Mouse (Mus musculus): Measurements from ENCODE around the gene Nup205.

Gene Nup205

DNA sequence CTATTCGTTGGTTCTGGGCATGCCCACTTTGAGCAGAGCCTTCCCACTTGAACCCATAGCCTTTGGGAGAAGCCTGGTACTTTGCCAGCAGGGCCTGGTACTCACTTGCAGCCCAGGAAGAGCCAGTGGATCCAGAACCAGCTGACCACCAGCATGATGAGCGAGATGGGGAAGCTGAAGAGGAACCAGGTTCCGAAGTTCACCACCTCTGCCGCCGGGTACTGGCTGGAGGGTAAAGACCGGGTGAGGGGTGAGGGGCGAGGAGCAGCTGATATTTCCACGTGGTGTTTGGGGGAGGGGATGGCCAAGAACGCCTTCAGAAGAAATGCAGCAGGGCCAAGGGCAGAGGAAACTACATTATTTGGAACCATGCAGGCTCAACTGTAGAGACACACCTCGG, 102.1 kb downstream of the Nup205 start:
- in situ Hi-C loops (cut with MboI; ENCODE audit: low sequenced_read_pairs) = no loop called here

DNA sequence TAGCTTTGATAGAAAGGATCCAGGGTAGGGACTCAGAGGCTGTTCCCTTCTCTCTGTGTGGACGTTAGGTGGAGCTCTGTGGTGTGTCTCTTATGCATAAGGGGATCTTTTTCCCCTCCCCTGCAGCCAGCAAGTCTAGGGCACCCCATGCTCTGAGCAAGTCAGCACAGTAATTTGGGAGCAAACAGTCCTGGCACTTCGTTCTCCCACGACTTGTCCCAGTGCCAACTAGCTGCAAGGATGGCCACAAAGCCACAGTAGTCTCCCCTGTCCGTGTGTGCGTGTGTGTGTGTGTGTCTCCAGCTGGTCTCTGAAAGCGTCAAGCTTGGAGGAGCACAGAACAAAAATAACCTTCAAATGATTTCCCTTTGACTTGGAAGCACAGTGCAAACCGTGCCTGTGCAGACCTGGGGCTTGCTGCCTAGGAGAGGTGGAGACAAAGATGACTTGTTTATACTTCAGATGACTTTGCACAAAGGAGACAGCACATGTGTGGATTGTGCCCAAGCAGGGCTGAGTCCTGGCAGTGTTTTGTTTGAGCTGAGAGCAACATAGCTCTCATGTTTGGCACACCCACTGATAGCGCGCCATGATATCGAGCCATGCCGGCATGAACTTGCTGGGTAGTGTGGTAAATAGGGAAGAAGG, 111.0 kb downstream of the Nup205 start:
- in situ Hi-C loops (cut with MboI; ENCODE audit: low sequenced_read_pairs) = no loop called here

DNA sequence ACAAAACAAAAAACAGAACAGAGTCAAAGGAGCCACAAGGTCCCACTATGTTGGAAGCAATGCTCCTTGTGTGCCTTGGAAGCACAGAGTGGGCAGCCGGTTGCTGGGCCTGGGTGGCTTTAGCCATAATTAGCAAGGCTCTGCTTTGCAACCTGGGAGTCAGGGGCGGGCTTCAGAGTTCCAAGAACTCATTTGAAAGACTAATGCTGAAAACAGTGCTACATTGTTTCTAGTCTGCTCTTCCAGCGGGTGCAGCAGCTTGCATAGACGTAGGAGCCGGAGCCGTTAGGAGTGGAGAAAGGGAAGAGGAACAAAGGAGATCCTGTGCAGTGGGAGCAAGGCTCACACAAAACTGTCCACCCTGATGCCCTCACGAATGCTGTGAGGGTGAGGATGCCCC, 111.7 kb downstream of the Nup205 start:
- in situ Hi-C loops (cut with MboI; ENCODE audit: low sequenced_read_pairs) = no loop called here

DNA sequence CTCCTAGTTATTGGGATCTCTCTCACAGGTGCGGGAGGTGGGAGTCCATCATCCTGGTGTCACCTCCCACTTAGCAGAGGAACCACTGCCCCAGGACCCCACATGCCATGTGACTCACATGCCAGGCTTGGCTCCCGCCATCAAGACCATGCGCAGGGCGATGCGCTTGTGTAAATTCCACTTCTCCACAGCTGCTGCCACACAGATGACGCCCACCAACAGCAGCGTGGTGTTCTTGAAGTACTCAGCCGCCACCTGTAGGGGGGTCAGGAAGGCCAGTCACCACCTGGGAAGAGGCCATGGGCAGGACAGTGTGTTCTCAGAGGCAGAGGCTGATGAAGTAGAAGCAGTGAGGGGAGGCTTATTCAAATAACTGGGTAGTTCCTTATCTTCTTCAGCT, 112.5 kb downstream of the Nup205 start:
- in situ Hi-C loops (cut with MboI; ENCODE audit: low sequenced_read_pairs) = no loop called here

DNA sequence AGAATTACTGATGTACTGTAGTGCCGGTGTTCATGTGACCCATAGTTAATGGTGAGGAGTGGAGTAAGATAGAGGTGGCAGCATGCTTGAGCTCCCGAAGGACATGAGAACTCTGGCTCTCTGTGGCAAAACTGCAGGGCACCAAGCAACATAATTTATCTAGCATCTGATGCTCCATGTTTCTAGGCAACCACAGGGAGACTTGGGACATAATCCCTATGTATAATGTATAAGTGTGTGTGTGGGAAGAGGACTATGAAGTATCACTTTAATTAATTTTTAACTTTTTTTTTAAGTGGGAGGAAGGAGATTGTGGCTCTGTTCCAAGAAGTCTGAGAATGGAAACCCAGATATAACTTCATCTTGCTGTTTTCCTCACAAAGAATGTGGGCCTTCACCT, 117.7 kb downstream of the Nup205 start:
- in situ Hi-C loops (cut with MboI; ENCODE audit: low sequenced_read_pairs) = no loop called here

DNA sequence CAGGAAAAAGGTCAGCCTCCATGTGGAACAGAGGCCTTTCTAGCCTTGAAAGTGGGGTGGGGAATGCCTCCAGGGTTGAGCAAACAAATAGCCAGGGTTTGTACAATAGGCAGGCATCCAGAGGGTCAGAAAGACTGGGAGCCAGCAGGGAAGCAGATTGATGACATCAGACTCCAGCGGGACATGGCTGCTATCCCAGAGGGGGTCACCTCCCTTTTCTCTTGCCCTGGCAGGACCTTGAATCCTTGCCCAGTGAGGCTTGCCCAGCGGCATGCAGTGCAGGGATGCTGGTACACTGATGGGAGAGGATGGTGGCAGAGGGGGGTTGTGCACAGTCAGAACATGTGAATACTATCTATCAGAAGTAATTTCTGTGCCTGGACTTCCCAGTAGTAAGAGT, 119.8 kb downstream of the Nup205 start:
- in situ Hi-C loops (cut with MboI; ENCODE audit: low sequenced_read_pairs) = no loop called here

Measured in CH12F3 (cell line).